Mouse (Mus musculus): ENCODE results near the gene Cdh12. TPM values are rescaled to one million over a fixed set of nuclear protein-coding genes. Genes with fewer than 3 reads are reported as not detected.
A peak's percentile ranks its signal among the peaks of the same experiment; 100 is the strongest.

Gene Cdh12
- polyA plus RNA-seq (2012; rRNA removed) (0.13 and 0.16 TPM in 2 replicates), polyA plus RNA-seq (2014; fragmentation: Nextera tagmentation; extraction: Ambion mirVana) (0.29 and 1.1 TPM in 2 replicates)

DNA sequence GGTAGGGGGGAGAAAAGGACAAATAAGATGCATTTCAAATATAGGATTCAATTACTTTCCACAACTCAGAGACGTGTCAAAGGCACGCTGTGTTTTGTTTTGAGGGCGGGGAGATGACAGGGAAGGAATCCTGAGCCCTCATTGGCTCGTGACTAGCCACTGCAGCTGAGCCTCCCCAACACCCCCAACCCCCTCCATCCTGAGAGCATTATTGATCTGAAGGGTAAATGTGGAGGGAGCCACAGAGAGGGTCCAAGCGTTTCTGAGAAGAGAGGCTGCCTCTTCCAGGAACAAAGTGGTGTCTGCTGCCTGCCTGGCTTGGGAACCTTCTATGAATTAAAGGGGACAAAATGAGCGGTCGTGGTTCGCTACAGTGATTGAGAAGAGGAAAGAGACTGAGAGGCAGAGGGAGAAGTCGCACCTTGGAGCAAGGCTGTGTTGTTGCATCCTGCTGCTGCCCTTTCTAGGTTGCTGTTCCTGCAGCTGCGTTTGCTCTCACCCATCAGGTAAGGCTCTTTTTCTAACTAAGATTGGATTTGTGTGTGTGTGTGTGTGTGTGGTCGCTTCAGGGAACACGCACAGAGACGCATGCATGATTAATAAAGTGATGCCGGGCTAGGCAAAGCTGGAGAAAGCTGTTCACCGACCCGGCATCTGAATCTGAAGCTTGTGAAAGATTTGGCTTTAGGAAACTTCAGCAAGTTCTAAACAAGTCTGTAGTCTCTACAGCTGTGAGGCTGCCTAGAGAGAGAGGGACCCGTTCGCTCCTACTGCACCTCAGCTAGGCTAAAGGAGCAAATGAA lies at the start of gene Cdh12:
Gene Cdh12 (plus strand): TSS at position 405 of the 803 bp plus-strand sequence.
- Histone ChIP-seq H3K36me3 (ENCODE audit: control insufficient read depth, insufficient read depth, low read length) (no peaks in the 10 kb centered on the region), H3K9me3 (ENCODE audit: control insufficient read depth, low read length) (no peaks in the 10 kb centered on the region), H3K9ac (ENCODE audit: low read depth, low read length, severe bottlenecking) (peak within 1 kb of the TSS; percentile 32), H3K4me1 (ENCODE audit: control insufficient read depth, insufficient read depth, low read length) (no peaks in the 10 kb centered on the region), H3K27ac (replicated peaks; ENCODE audit: low read depth, low read length) (no peak within 1 kb of the TSS), H3K4me2 (replicated peaks; ENCODE audit: low read depth, low read length, severe bottlenecking) (peak within 1 kb of the TSS; percentile 48), H3K27me3 (ENCODE audit: control insufficient read depth, insufficient read depth, low read length) (no peaks in the 10 kb centered on the region), H3K4me3 (replicated peaks; ENCODE audit: low read length) (peak within 1 kb of the TSS; percentile 31)
- ATAC-seq (ENCODE audit: low FRiP score, low read depth) (no peak), DNase-seq (ENCODE audit: low spot score) (no peak)
- WGBS: 8% methylated on average over 18 of the region's 18 CpGs
- no peak for TF ChIP-seq POLR2A (IDR thresholded peaks at IDR 0.05; ENCODE audit: borderline replicate concordance, extremely low read depth, insufficient read depth, insufficient read length)

DNA sequence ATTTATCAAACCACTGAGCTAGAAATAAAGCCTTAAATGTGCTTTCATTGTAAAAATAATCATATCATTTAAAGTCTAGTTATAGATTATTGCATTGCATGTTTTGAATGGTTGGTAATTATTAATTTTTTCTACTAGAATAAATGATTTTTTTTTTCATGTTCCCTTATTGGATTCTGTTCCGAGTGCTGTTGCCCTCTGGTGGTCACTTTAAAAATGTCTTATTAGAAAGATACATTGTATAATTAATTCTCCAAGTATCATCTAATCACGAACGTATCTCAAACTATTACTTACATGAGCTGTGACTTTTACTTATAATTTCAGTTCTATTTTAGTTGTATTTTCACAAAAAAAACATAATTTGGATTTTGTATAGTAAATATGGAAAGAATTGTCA lies 45.5 kb upstream of the Cdh12 start:
- H3K27ac ChIP-seq (replicated peaks; ENCODE audit: low read depth, low read length): no peak overlapping the region
- H3K4me1 ChIP-seq (ENCODE audit: control insufficient read depth, insufficient read depth, low read length): no peaks in the 10 kb centered on the region
- no peaks in the 10 kb centered on the region for H3K36me3 ChIP-seq (ENCODE audit: control insufficient read depth, insufficient read depth, low read length)
- no peaks in the 10 kb centered on the region for H3K9me3 ChIP-seq (ENCODE audit: control insufficient read depth, low read length)
- no peak overlapping the region for H3K4me3 ChIP-seq (replicated peaks; ENCODE audit: low read length)
- DNase-seq (ENCODE audit: low spot score) (peak; percentile 15), ATAC-seq (ENCODE audit: low FRiP score, low read depth) (no peak)
- no peak overlapping the region for H3K9ac ChIP-seq (ENCODE audit: low read depth, low read length, severe bottlenecking)
- H3K27me3 ChIP-seq (ENCODE audit: control insufficient read depth, insufficient read depth, low read length): no peaks in the 10 kb centered on the region
- WGBS: 47% methylated on average over 3 of the region's 3 CpGs
- TF ChIP-seq POLR2A (IDR thresholded peaks at IDR 0.05; ENCODE audit: borderline replicate concordance, extremely low read depth, insufficient read depth, insufficient read length): no peak
- no peak overlapping the region for H3K4me2 ChIP-seq (replicated peaks; ENCODE audit: low read depth, low read length, severe bottlenecking)

- no peaks in the 10 kb centered on the region for H3K4me1 ChIP-seq (ENCODE audit: control insufficient read depth, insufficient read depth, low read length)
Observed at GRCm38 (mm10) chr15:20413397-20413796, 35.7 kb upstream of the Cdh12 start.

DNA sequence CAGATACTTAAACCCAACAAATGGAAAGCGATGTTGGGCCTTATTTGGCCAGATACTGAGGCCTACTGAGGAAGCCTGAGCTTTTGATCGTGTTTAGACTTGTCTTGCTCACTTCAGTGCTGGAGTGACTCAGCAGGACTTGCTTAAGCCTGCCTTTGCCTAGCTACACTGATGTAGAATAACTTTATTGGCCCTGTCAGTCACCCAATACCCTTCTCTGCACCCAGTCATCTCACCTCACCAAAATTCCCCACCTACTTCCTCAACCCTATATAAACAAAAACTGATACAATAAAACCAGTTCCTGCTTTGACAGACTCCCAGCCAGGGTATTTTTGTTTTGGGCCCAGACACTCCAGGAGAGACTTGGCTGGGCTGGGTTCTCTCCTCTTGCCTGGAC lies 12.7 kb upstream of the Cdh12 start:
- no peak for TF ChIP-seq POLR2A (IDR thresholded peaks at IDR 0.05; ENCODE audit: borderline replicate concordance, extremely low read depth, insufficient read depth, insufficient read length)
- H3K9me3 ChIP-seq (ENCODE audit: control insufficient read depth, low read length): no peaks in the 10 kb centered on the region
- no peak overlapping the region for H3K4me3 ChIP-seq (replicated peaks; ENCODE audit: low read length)
- no peaks in the 10 kb centered on the region for H3K27me3 ChIP-seq (ENCODE audit: control insufficient read depth, insufficient read depth, low read length)
- no peak overlapping the region for H3K9ac ChIP-seq (ENCODE audit: low read depth, low read length, severe bottlenecking)
- DNase-seq (ENCODE audit: low spot score) (no peak), ATAC-seq (ENCODE audit: low FRiP score, low read depth) (no peak)
- no peak overlapping the region for H3K27ac ChIP-seq (replicated peaks; ENCODE audit: low read depth, low read length)
- no peak overlapping the region for H3K4me2 ChIP-seq (replicated peaks; ENCODE audit: low read depth, low read length, severe bottlenecking)
- 50% methylated on average over 2 of the region's 2 CpGs for WGBS
- H3K4me1 ChIP-seq (ENCODE audit: control insufficient read depth, insufficient read depth, low read length): no peaks in the 10 kb centered on the region
- no peaks in the 10 kb centered on the region for H3K36me3 ChIP-seq (ENCODE audit: control insufficient read depth, insufficient read depth, low read length)

More at GRCm38 (mm10) chr15:20413397-20413796, 35.7 kb upstream of the Cdh12 start:
- no peaks in the 10 kb centered on the region for H3K9me3 ChIP-seq (ENCODE audit: control insufficient read depth, low read length)
- ATAC-seq (ENCODE audit: low FRiP score, low read depth): no peak
- no peak overlapping the region for H3K4me2 ChIP-seq (replicated peaks; ENCODE audit: low read depth, low read length, severe bottlenecking)
- no peak overlapping the region for H3K9ac ChIP-seq (ENCODE audit: low read depth, low read length, severe bottlenecking)
- no peaks in the 10 kb centered on the region for H3K27me3 ChIP-seq (ENCODE audit: control insufficient read depth, insufficient read depth, low read length)
- H3K4me3 ChIP-seq (replicated peaks; ENCODE audit: low read length): no peak overlapping the region
- TF ChIP-seq POLR2A (IDR thresholded peaks at IDR 0.05; ENCODE audit: borderline replicate concordance, extremely low read depth, insufficient read depth, insufficient read length): no peak
- H3K27ac ChIP-seq (replicated peaks; ENCODE audit: low read depth, low read length): no peak overlapping the region
- no peaks in the 10 kb centered on the region for H3K36me3 ChIP-seq (ENCODE audit: control insufficient read depth, insufficient read depth, low read length)
- no peak for DNase-seq (ENCODE audit: low spot score)
- WGBS: 88% methylated on average over 1 of the region's 1 CpGs

- H3K27ac ChIP-seq (replicated peaks; ENCODE audit: low read depth, low read length): no peak overlapping the region
- H3K4me1 ChIP-seq (ENCODE audit: control insufficient read depth, insufficient read depth, low read length): no peaks in the 10 kb centered on the region
- H3K4me2 ChIP-seq (replicated peaks; ENCODE audit: low read depth, low read length, severe bottlenecking): no peak overlapping the region
- no peak for DNase-seq (ENCODE audit: low spot score)
- no peak for TF ChIP-seq POLR2A (IDR thresholded peaks at IDR 0.05; ENCODE audit: borderline replicate concordance, extremely low read depth, insufficient read depth, insufficient read length)
- H3K9me3 ChIP-seq (ENCODE audit: control insufficient read depth, low read length): no peaks in the 10 kb centered on the region
- no peak overlapping the region for H3K9ac ChIP-seq (ENCODE audit: low read depth, low read length, severe bottlenecking)
- no peak for ATAC-seq (ENCODE audit: low FRiP score, low read depth)
- H3K27me3 ChIP-seq (ENCODE audit: control insufficient read depth, insufficient read depth, low read length): no peaks in the 10 kb centered on the region
- no peaks in the 10 kb centered on the region for H3K36me3 ChIP-seq (ENCODE audit: control insufficient read depth, insufficient read depth, low read length)
- 68% methylated on average over 5 of the region's 5 CpGs for WGBS
- H3K4me3 ChIP-seq (replicated peaks; ENCODE audit: low read length): no peak overlapping the region
Observed at GRCm38 (mm10) chr15:20450558-20450957, 1.5 kb downstream of the Cdh12 start.

All from limb, embryonic 14.5 days (tissue).